Mouse (Mus musculus) hindbrain, postnatal 0 days (tissue): Measurements from ENCODE around the gene Il27. TPM values are rescaled to one million over a fixed set of nuclear protein-coding genes. Genes with fewer than 3 reads are reported as not detected.

Source experiments
- ATAC-seq: fragments of 200-750 bp; cut with Nextera tagmentation; 2 replicates; pipeline ENCODE4 v1.8.0; 2017; ENCODE audit warnings: mild to moderate bottlenecking, moderate TSS enrichment, moderate library complexity
- DNase-seq: peaks from one replicate; pipeline ENCODE4 v3.0.0-alpha.2; 2015; ENCODE audit warnings: low spot score
- H3K27ac ChIP-seq: fragments of 300-500 bp; sonication (generic); 2 replicates; pipeline ENCODE4 v1.5.1; 2014; ENCODE audit warnings: mild to moderate bottlenecking
- H3K27me3 ChIP-seq: fragments of 300-500 bp; sonication (generic); 2 replicates; pipeline ENCODE4 v1.6.1; 2014; ENCODE audit warnings: low read length, mixed read lengths; ENCODE audit not compliant: insufficient read depth
- H3K36me3 ChIP-seq: fragments of 300-500 bp; sonication (generic); 2 replicates; pipeline ENCODE4 v1.6.1; 2014; ENCODE audit warnings: low read length, mixed read lengths; ENCODE audit not compliant: insufficient read depth
- H3K4me1 ChIP-seq: fragments of 300-500 bp; sonication (generic); 2 replicates; pipeline ENCODE4 v1.6.1; 2014; ENCODE audit warnings: antibody characterized with exemption, low read length, mixed read lengths; ENCODE audit not compliant: insufficient read depth
- H3K4me2 ChIP-seq: fragments of 300-500 bp; sonication (generic); 2 replicates; pipeline ENCODE4 v1.6.1; 2014; ENCODE audit warnings: low read depth, mild to moderate bottlenecking, low read length, moderate library complexity, mixed read lengths
- H3K4me3 ChIP-seq: fragments of 300-500 bp; sonication (generic); 2 replicates; pipeline ENCODE4 v1.5.1; 2014; ENCODE audit warnings: low read length
- H3K9ac ChIP-seq: fragments of 300-500 bp; sonication (generic); replicated peaks from 2 replicates; pipeline ENCODE4 v1.6.1; 2014; ENCODE audit warnings: mild to moderate bottlenecking, low read length, moderate library complexity, mixed read lengths
- H3K9me3 ChIP-seq: fragments of 300-500 bp; sonication (generic); 2 replicates; pipeline ENCODE4 v1.6.1; 2016; ENCODE audit warnings: low read length, mixed read lengths
- CTCF ChIP-seq: IDR thresholded peaks from 2 replicates; pipeline ENCODE4 v1.5.1; 2016; ENCODE audit warnings: antibody characterized with exemption, control low read depth, low read depth
- WGBS: fragments of 180-500 bp; shearing (Covaris S2); extraction: QIAGEN DNeasy Blood & Tissue Kit; methylation state at CpG from one replicate; pipeline ENCODE4 v1.1.7; 2014; 5-methylcytosine and 5-hydroxymethylcytosine counted together
- polyA plus RNA-seq: library from polyadenylated mRNA; unstranded; fragments of >200 nt; fragmentation: Nextera tagmentation; extraction: Ambion mirVana; gene quantifications from 2 replicates; pipeline ENCODE4 v1.2.1, GENCODE M21; 2015
- total RNA-seq: library from RNA; depleted of rRNA; stranded (reverse); fragments of >200 nt; gene quantifications from 2 replicates; pipeline ENCODE4 v1.2.3, GENCODE M21; 2014

Il27 gene
- total and polyA plus RNA-seq, 2 experiments from 2014 or later = 0.94 TPM; not detected in 1

DNA sequence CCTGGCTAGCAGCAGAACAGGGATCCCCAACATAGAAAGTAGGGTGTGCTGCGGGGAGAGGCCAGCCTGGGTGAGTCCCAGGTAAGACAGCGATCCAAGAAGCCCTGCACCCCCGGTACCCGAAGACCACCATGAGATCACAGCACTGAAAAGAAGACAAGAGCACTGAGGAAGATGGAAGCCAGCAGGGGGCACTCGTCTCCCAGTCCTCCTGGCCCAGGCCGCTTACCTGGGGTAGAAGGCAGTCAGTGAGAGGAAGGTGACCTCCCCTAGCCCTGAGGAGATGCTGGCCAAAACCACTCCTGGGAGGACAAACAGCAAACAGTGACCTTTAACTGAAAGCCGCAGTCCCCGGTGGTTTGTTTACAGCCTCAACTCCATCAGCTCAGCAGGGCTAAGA is 15.6 kb downstream of the Il27 start:
- Histone ChIP-seq H3K9me3 (no peaks in the 10 kb centered on the region), H3K36me3 (no peaks in the 10 kb centered on the region), H3K4me2 (no peak overlapping the region), H3K4me1 (0 out of 2 replicates have a peak, but pooled peaks cover 5% of the 10 kb centered on the region), H3K9ac (no peak overlapping the region), H3K27me3 (no peaks in the 10 kb centered on the region), H3K27ac (no peak overlapping the region), H3K4me3 (no peak overlapping the region)
- ATAC-seq (no peak), DNase-seq (peak; percentile 38)
- WGBS = 58% methylated on average over 8 of the region's 8 CpGs
- peak; percentile 61 for TF ChIP-seq CTCF

DNA sequence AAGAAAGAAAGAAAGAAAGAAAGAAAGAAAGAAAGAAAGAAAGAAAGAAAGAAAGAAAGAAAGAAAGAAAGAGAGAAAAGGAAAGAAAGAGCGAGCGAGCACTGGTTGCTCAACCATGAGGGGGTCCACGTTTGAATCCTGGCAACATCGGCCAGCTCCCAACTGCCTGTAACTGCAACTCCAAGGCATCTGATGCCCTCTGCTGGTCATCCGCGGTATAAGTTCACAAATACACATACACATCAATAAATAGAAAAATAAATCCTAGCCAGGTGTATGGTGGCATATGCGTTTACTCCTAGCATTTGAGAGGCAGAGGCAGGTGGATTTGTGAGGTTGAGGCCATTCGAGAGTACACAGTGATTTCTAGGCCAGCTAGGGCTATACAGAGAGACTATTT is 17.8 kb downstream of the Il27 start:
- H3K36me3 ChIP-seq = no peaks in the 10 kb centered on the region
- no peak overlapping the region for H3K9ac ChIP-seq
- no peak overlapping the region for H3K4me2 ChIP-seq
- 48% methylated on average over 8 of the region's 8 CpGs for WGBS
- no peak overlapping the region for H3K4me3 ChIP-seq
- H3K27me3 ChIP-seq = no peaks in the 10 kb centered on the region
- TF ChIP-seq CTCF = peak; percentile 70
- no peaks in the 10 kb centered on the region for H3K9me3 ChIP-seq
- ATAC-seq (no peak), DNase-seq (peak; percentile 66)
- H3K27ac ChIP-seq = no peak overlapping the region
- no peaks in the 10 kb centered on the region for H3K4me1 ChIP-seq

DNA sequence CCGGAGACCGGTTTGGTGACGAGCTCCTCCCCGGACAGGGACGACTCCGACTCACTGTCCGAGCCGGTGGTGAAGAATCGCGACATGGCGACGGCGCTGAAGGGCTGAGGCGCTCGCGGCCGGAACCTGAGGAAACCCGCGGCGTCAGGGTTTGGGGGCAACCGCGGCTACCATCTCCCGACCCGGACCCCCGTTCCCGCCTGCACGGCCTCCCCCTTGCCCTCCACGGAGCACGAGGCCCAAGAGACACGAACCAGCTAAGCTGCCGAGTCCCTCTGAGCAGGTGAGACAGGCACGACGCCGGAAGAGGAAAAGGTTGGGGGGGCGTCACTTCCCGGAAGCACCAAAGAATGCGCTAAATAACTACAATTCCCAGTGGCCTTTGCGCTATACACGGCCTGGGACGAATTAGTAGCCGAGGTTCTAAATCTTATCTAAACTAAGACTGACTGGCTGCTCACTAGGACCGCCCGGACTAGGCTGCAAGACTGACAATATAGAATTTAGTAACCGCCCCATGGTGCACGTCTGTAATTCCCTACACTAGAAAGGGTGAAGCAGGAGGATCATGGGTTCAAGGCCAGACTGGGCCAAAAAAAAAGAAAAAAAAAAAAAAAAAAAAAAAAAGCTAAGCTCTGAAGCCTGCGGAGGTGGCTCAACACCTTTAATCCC is 28.5 kb downstream of the Il27 start, which contains the start of gene Eif3c:
Gene Eif3c, minus strand, starts transcription at position 318 of the 672 bp plus-strand sequence.
- peak within 1 kb of the TSS; percentile 96 for H3K4me3 ChIP-seq
- ATAC-seq (peak; percentile 95), DNase-seq (peak; percentile 96)
- no peaks in the 10 kb centered on the region for H3K9me3 ChIP-seq
- no peaks in the 10 kb centered on the region for H3K4me1 ChIP-seq
- H3K9ac ChIP-seq = peak within 1 kb of the TSS; percentile 86
- no peaks in the 10 kb centered on the region for H3K27me3 ChIP-seq
- TF ChIP-seq CTCF = no peak
- H3K4me2 ChIP-seq = peak within 1 kb of the TSS; percentile 79
- under 1% methylated on average over 44 of the region's 46 CpGs for WGBS
- H3K27ac ChIP-seq = peak within 1 kb of the TSS; percentile 88
- peaks cover 29% of the 10 kb centered on the region for H3K36me3 ChIP-seq

DNA sequence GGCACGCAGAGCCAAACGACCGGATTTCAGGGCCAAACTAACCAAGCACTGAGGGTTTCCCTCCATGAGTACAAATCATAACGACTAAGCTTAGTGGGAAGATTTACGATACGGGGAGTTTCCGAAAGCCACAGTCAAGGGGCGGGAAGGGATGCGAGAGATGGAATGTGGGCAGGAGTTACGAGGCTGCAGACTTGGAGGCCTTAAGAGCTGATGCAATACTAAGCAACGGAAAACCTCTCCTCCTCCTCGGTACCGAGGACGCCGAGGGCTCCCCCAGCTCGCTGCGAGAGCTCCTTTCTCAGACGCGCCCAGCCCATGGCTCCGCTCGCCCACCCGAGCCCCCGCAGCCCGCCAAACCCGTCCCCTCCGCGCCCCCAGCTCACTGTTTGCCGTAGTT is 29.0 kb downstream of the Il27 start:
- H3K4me1 ChIP-seq = no peaks in the 10 kb centered on the region
- ATAC-seq (no peak; the same call in 1 of the 2 replicates), DNase-seq (no peak)
- H3K27me3 ChIP-seq = no peaks in the 10 kb centered on the region
- H3K4me2 ChIP-seq = peak overlapping the region; percentile 79
- TF ChIP-seq CTCF = no peak
- H3K4me3 ChIP-seq = peak overlapping the region; percentile 96
- no peaks in the 10 kb centered on the region for H3K9me3 ChIP-seq
- peaks cover 30% of the 10 kb centered on the region for H3K36me3 ChIP-seq
- under 1% methylated on average over 21 of the region's 28 CpGs for WGBS
- peak overlapping the region; percentile 86 for H3K9ac ChIP-seq
- peak overlapping the region; percentile 88 for H3K27ac ChIP-seq

DNA sequence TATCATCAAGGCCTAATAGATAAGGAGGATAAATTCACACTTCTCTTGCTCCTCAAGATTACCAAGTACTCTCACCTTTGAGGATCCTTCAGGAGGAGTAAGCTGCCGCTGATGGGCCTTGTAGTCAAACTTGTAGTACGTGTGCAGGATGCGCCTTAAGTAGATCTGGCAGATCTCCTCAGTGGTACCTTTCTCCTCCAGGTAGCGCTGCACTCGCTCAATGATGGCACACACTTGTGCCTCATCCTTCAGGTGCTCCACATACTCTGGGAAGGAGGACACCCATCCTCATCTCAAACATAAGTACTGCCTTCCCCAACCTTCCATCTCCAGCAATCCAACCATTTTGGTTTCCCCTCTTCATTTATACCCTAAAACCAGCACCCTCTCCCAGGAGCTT is 38.1 kb downstream of the Il27 start:
- Histone ChIP-seq H3K36me3 (peaks cover 78% of the 10 kb centered on the region), H3K9me3 (no peaks in the 10 kb centered on the region), H3K4me1 (no peaks in the 10 kb centered on the region), H3K9ac (no peak overlapping the region), H3K27me3 (no peaks in the 10 kb centered on the region), H3K27ac (no peak overlapping the region), H3K4me3 (no peak overlapping the region), H3K4me2 (no peak overlapping the region)
- WGBS = 97% methylated on average over 5 of the region's 5 CpGs
- TF ChIP-seq CTCF = no peak
- DNase-seq (no peak), ATAC-seq (no peak)

DNA sequence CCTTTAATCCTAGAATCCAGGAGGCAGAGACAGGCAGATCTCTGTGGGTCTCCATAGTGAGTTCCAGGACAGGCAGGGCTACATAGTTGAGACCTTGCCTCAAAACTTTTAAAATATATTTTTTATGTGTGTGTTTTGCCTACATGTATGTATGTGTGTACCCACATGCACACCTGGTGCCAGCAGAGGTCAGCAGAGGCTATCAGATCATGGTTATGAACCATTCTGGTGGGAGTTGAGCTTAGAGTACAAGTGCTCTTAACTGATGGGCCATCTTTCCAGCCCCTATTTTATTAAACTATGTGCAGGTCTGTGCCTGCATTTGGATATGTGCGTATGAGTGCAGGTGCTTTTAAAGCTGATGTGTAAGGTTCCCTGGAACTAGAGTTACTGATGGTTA is 39.9 kb downstream of the Il27 start:
- H3K27me3 ChIP-seq = no peaks in the 10 kb centered on the region
- peak; percentile 7 for DNase-seq
- no peaks in the 10 kb centered on the region for H3K4me1 ChIP-seq
- no peak overlapping the region for H3K9ac ChIP-seq
- WGBS = 92% methylated on average over 1 of the region's 1 CpGs
- H3K36me3 ChIP-seq = peaks cover 86% of the 10 kb centered on the region
- H3K27ac ChIP-seq = no peak overlapping the region
- H3K9me3 ChIP-seq = no peaks in the 10 kb centered on the region
- ATAC-seq = no peak
- no peak overlapping the region for H3K4me3 ChIP-seq
- peak; percentile 25 for TF ChIP-seq CTCF
- no peak overlapping the region for H3K4me2 ChIP-seq

DNA sequence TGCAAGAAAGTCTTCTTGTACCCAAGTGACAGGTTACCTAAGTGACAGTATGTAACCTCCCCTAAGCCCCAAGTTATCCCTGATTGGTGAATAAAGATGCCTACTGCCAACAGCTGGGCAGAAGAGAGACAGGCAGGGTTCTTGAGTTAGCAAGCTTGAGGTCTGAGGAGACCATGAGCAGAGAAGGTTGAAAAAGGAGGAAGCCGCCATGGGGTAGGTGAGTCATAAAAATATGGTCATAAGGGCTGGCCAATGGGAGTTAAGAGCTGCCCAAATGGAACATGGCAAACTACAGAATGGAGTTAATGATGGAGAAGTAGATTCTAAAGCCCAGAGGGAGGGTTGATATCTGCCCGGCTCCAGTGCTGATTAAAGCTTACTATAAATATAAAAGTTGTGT is 49.1 kb downstream of the Il27 start:
- no peak overlapping the region for H3K4me3 ChIP-seq
- H3K36me3 ChIP-seq = peaks cover 41% of the 10 kb centered on the region
- no peak overlapping the region for H3K9ac ChIP-seq
- no peaks in the 10 kb centered on the region for H3K9me3 ChIP-seq
- ATAC-seq (no peak), DNase-seq (no peak)
- H3K4me1 ChIP-seq = no peaks in the 10 kb centered on the region
- H3K4me2 ChIP-seq = no peak overlapping the region
- WGBS = 93% methylated on average over 2 of the region's 2 CpGs
- no peak for TF ChIP-seq CTCF
- no peaks in the 10 kb centered on the region for H3K27me3 ChIP-seq
- no peak overlapping the region for H3K27ac ChIP-seq
